Mouse (Mus musculus) megakaryocyte, embryonic 14.5 days (primary cell): ENCODE data around the gene Zfp37. TPM values are rescaled to one million over a fixed set of nuclear protein-coding genes. Genes with fewer than 3 reads are reported as not detected.

ENCODE experiments used
- H3K27me3 ChIP-seq: replicated peaks from 2 replicates; pipeline ENCODE3; 2012; ENCODE audit warnings: inconsistent platforms
- H3K36me3 ChIP-seq: replicated peaks from 2 replicates; pipeline ENCODE3; 2012; ENCODE audit warnings: low read length, inconsistent platforms, mixed read lengths
- H3K4me1 ChIP-seq: 2 replicates; pipeline ENCODE4 v1.6.1; 2012; ENCODE audit warnings: inconsistent platforms
- H3K4me3 ChIP-seq: replicated peaks from 2 replicates; pipeline ENCODE3; 2012; ENCODE audit warnings: moderate library complexity, mild to moderate bottlenecking, inconsistent platforms
- H3K9me3 ChIP-seq: 2 replicates; pipeline ENCODE4 v1.6.1; 2012; ENCODE audit warnings: inconsistent platforms
- FLI1 ChIP-seq: IDR thresholded peaks from 2 replicates; pipeline ENCODE4 v1.6.1; 2012; ENCODE audit warnings: low read length, inconsistent platforms, mixed read lengths
- GATA1 ChIP-seq: IDR thresholded peaks from 3 replicates; pipeline ENCODE4 v1.6.1; 2012; ENCODE audit warnings: mixed read lengths, low read length, inconsistent platforms, borderline replicate concordance
- polyA plus RNA-seq: library from polyadenylated mRNA; stranded (reverse); fragments of >175 nt; gene quantifications from 2 replicates; pipeline ENCODE4 v1.2.3, GENCODE M21; 2012; ENCODE audit warnings: low replicate concordance; ENCODE audit not compliant: insufficient read depth

Gene Zfp37
- polyA plus RNA-seq, 1 experiment = not detected

- Histone ChIP-seq H3K9me3 (no peaks in the 10 kb centered on the region), H3K4me1 (no peaks in the 10 kb centered on the region), H3K36me3 (no peaks in the 10 kb centered on the region), H3K4me3 (no peak overlapping the region), H3K27me3 (no peaks in the 10 kb centered on the region)
- TF ChIP-seq FLI1 (no peak), GATA1 (no peak)
Measured at GRCm38 (mm10) chr4:62158401-62158800, 72.4 kb downstream of the Zfp37 start.

- TF ChIP-seq FLI1 = no peak
- TF ChIP-seq GATA1 = no peak
- H3K4me1 ChIP-seq = no peaks in the 10 kb centered on the region
- H3K4me3 ChIP-seq = no peak within 1 kb of the TSS
- H3K9me3 ChIP-seq = peaks cover 8% of the 10 kb centered on the region
- H3K36me3 ChIP-seq = no peaks in the 10 kb centered on the region
- no peaks in the 10 kb centered on the region for H3K27me3 ChIP-seq
Measured at GRCm38 (mm10) chr4:62150811-62151210, 80.0 kb downstream of the Zfp37 start, which contains the start of gene Mup21. Gene Mup21, minus strand, starts transcription at chr4:62150863.

Other genes starting within 250 kb of the Zfp37 start
- not detected in 2 replicates for gene Mup20, start 176.9 kb downstream of the Zfp37 start, polyA plus RNA-seq
- not detected in 2 replicates for gene Mup3, start 143.7 kb downstream of the Zfp37 start, polyA plus RNA-seq
- not detected in 2 replicates for gene Mup21, start 80.2 kb downstream of the Zfp37 start, polyA plus RNA-seq
- 2.3 TPM in 1 of 2 replicates, not detected in the other for gene Slc31a2, start 31.5 kb upstream of the Zfp37 start, polyA plus RNA-seq
- 6.5 and 13.1 TPM in 2 replicates for gene Fkbp15, start 129.5 kb upstream of the Zfp37 start, polyA plus RNA-seq
- 0.58 and 2.0 TPM in 2 replicates for gene Slc31a1, start 129.7 kb upstream of the Zfp37 start, polyA plus RNA-seq
- gene Cdc26, start 177.6 kb upstream of the Zfp37 start, polyA plus RNA-seq = 1.1 and 25.0 TPM in 2 replicates
- 0.44 and 2.8 TPM in 2 replicates for gene Prpf4, start 177.8 kb upstream of the Zfp37 start, polyA plus RNA-seq
- gene Rnf183, start 204.2 kb upstream of the Zfp37 start, polyA plus RNA-seq = 4.9 and 10.5 TPM in 2 replicates
- gene Wdr31, start 239.8 kb upstream of the Zfp37 start, polyA plus RNA-seq = 0.37 TPM in 1 of 2 replicates, not detected in the other
- gene Bspry, start 249.0 kb upstream of the Zfp37 start, polyA plus RNA-seq = not detected in 2 replicates